Mouse (Mus musculus): ENCODE data around the gene Inip. TPM values are rescaled to one million over a fixed set of nuclear protein-coding genes. Genes with fewer than 3 reads are reported as not detected.
A peak's percentile ranks its signal among the peaks of the same experiment; 100 is the strongest.

The Inip gene
- polyA plus RNA-seq, 1 experiment from 2014 or later, result 96.1 TPM

DNA sequence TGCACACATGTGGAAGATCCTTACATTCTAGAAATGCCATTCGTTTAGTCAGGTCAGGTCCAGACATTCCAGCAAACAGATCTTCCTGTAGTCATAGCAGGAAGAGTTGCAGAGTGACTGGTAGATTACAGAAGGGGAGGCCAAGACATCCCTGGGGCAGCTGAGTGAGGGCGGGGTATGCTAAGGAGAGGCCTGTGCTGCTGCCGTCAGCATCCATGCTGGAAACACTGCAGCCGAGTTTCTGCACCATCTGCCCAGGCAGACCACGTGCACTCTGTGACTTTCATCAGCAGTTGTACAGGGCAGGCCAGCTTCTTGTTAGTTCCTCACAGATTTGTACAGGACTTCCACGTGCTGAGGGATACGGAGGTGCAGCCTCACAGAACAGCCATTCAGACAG is 22.1 kb upstream of the Inip start:
- no peaks in the 10 kb centered on the region for H3K36me3 ChIP-seq (ENCODE audit: poor library complexity, severe bottlenecking)
- no peaks in the 10 kb centered on the region for H3K9me3 ChIP-seq (replicated peaks)
- no peak overlapping the region for H3K4me2 ChIP-seq
- 67% methylated on average over 7 of the region's 7 CpGs for WGBS
- ATAC-seq, result 0 out of 2 replicates have a peak, but pooled peaks have one; percentile 17
- H3K27ac ChIP-seq, result no peak overlapping the region; the same call in 1 of the 2 replicates
- H3K9ac ChIP-seq, result no peak overlapping the region
- H3K4me3 ChIP-seq, result no peak overlapping the region
- H3K4me1 ChIP-seq, result peaks cover 23% of the 10 kb centered on the region
- no peaks in the 10 kb centered on the region for H3K27me3 ChIP-seq

DNA sequence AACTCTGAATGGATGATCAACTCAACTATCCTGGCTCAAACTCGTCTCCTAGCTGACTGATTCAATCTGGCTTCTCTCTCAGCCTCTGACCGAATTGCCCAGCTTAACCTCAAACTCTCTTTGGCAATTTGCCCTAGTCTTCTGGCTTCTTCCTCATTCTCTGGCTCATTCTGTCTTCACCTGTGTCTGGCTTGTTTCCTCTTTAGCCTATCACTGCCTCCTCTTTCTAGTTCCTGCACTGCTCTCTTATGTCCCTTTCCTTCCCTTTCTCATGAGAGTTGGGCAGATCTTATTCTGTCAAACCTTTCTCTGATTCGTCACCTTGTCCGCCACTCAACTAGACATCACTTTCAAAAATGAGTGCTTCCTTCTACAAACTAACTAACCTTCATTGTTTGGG is 20.7 kb upstream of the Inip start:
- no peaks in the 10 kb centered on the region for H3K36me3 ChIP-seq (ENCODE audit: poor library complexity, severe bottlenecking)
- H3K4me1 ChIP-seq, result peaks cover 36% of the 10 kb centered on the region
- no peak overlapping the region for H3K4me2 ChIP-seq
- no peaks in the 10 kb centered on the region for H3K9me3 ChIP-seq (replicated peaks)
- ATAC-seq, result no peak
- H3K27me3 ChIP-seq, result no peaks in the 10 kb centered on the region
- 85% methylated on average over 4 of the region's 4 CpGs for WGBS
- H3K9ac ChIP-seq, result no peak overlapping the region
- H3K27ac ChIP-seq, result no peak overlapping the region
- H3K4me3 ChIP-seq, result no peak overlapping the region

DNA sequence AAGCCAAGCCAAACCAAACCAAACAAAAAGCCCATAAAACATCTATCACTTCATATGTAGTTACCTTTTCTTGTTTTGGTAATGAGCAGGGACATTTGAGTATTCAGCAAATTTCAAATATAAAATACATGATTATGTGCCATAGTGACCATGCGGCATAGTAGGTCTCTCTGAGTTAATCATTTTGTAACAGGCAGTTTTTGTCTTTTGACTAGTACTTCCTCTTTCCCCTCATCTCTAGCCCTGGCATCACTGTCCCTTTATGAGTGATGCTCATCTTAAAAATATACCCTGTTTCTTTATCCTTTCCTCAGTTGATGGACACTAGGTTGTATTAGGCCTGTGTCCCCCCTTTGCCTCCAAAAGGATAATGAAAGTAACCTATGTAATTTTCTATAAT is 20.1 kb upstream of the Inip start:
- H3K4me2 ChIP-seq, result no peak overlapping the region

DNA sequence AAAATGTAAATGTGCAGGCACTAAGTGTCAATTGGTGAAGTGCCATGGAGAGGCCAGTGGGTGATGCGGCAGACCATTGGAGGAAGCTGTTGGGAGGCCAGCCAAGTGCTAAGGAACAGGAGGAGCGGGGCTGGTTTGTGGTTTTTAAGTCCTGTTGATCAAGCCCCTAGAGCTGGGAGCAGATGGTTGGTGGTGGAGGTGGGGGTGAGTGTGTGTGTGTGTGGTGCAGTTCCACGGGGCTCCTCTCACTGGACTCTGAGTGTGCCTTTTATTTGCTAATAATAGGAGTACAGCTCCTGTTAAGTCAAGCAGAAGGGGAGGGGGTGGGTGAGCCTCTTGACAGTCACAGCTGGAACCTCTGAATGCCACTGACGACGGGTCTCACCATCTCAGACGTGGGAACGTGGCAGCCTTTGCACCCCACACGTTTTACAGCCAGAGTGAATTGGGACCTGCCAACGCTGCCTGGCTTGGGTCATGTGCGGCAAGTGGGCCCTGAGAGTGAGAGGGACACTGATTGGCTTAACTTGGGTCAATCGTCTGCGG is 18.2 kb upstream of the Inip start:
- 4% methylated on average over 12 of the region's 12 CpGs for WGBS
- H3K27me3 ChIP-seq, result no peaks in the 10 kb centered on the region
- no peaks in the 10 kb centered on the region for H3K36me3 ChIP-seq (ENCODE audit: poor library complexity, severe bottlenecking)
- peak; percentile 92 for ATAC-seq
- peaks cover 47% of the 10 kb centered on the region for H3K4me1 ChIP-seq
- H3K27ac ChIP-seq, result peak overlapping the region; percentile 75
- H3K9ac ChIP-seq, result no peak overlapping the region
- H3K4me3 ChIP-seq, result no peak overlapping the region
- no peaks in the 10 kb centered on the region for H3K9me3 ChIP-seq (replicated peaks)
- peak overlapping the region; percentile 37 for H3K4me2 ChIP-seq

More for the DNA sequence above, 20.1 kb upstream of the Inip start:
- no peaks in the 10 kb centered on the region for H3K9me3 ChIP-seq (replicated peaks)
- H3K9ac ChIP-seq, result no peak overlapping the region
- H3K36me3 ChIP-seq (ENCODE audit: poor library complexity, severe bottlenecking), result no peaks in the 10 kb centered on the region
- no peaks in the 10 kb centered on the region for H3K27me3 ChIP-seq
- H3K4me3 ChIP-seq, result no peak overlapping the region
- 93% methylated on average over 1 of the region's 1 CpGs for WGBS
- peaks cover 41% of the 10 kb centered on the region for H3K4me1 ChIP-seq
- ATAC-seq, result no peak
- no peak overlapping the region for H3K27ac ChIP-seq

DNA sequence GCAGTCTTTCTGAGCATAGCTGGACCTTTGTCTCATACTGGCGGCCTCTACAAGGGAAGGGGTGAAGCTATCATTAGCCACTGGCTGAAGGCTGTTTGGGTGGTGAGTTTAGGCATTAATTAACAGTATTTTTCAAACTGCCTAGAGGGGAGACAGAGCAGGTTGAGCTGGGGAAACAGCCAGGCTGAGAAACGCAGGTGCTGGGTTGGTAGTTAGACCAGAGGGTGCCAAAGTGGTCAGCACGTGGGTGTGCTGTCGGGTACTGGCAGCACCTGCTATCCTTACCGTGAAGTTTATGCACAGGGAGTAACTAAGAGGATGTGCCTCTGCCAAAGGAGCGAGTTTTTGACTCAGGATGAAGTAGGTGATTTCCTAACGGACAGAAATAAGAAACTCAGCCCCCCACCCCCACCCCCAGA is 17.7 kb upstream of the Inip start:
- no peaks in the 10 kb centered on the region for H3K36me3 ChIP-seq (ENCODE audit: poor library complexity, severe bottlenecking)
- H3K27ac ChIP-seq, result peak overlapping the region; percentile 75
- no peaks in the 10 kb centered on the region for H3K9me3 ChIP-seq (replicated peaks)
- H3K4me1 ChIP-seq, result peaks cover 47% of the 10 kb centered on the region
- peak overlapping the region; percentile 37 for H3K4me2 ChIP-seq
- no peaks in the 10 kb centered on the region for H3K27me3 ChIP-seq
- no peak overlapping the region for H3K4me3 ChIP-seq
- peak; percentile 78 for ATAC-seq
- WGBS, result 22% methylated on average over 7 of the region's 7 CpGs
- 0 out of 2 replicates have a peak overlapping the region, but pooled peaks have one; percentile 12 for H3K9ac ChIP-seq

DNA sequence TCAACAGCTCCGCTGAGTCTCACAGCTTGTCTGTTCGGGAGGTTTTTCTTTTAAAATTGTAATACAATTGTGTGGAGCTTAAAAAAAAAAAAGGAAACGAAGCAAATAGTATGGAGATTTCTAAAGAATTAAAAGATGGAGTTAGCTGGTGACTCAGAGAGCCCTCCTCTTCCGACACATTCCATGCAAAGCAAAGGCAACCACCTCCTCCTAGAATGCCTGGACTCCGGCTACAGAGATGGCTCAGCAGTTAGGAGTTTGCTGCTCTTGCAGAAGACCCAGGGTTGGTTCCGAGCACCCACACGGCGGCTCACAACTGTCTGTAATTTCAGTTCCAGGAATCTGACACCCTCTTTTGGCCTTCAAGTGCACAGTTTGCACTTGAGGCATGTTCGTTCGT is 17.1 kb upstream of the Inip start:
- H3K27ac ChIP-seq, result peak overlapping the region; percentile 75

DNA sequence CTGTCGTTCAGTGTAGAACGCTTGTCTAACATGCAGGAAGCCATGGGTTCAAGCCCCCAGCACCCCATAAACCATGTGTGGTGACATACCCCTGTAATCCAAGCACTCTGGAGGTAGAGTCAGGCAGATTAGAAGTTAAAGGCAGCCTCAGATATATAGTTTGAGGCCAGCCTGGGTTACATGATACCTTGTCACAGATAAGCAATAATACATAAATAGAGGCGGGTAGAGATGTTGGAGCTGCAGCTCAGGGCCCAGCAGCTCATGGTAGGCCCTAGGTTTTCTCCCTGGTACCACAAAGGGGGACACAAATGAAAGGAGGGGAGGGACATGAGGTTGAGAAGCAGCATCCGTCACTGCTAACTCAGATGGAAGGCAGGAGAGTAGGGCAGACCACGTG is 16.4 kb upstream of the Inip start:
- Histone ChIP-seq H3K4me1 (peaks cover 40% of the 10 kb centered on the region), H3K4me2 (no peak overlapping the region), H3K9ac (peak overlapping the region; percentile 16; the same call in 1 of the 2 replicates), H3K4me3 (no peak overlapping the region), H3K9me3 (replicated peaks) (no peaks in the 10 kb centered on the region), H3K27me3 (no peaks in the 10 kb centered on the region), H3K27ac (peak overlapping the region; percentile 75), H3K36me3 (ENCODE audit: poor library complexity, severe bottlenecking) (no peaks in the 10 kb centered on the region)
- ATAC-seq, result no peak
- 77% methylated on average over 5 of the region's 5 CpGs for WGBS

More for the DNA sequence above, 17.1 kb upstream of the Inip start:
- 45% methylated on average over 10 of the region's 10 CpGs for WGBS
- no peak overlapping the region for H3K4me2 ChIP-seq
- peaks cover 46% of the 10 kb centered on the region for H3K4me1 ChIP-seq
- no peak overlapping the region for H3K9ac ChIP-seq
- no peaks in the 10 kb centered on the region for H3K9me3 ChIP-seq (replicated peaks)
- no peak for ATAC-seq
- H3K36me3 ChIP-seq (ENCODE audit: poor library complexity, severe bottlenecking), result no peaks in the 10 kb centered on the region
- H3K4me3 ChIP-seq, result no peak overlapping the region
- no peaks in the 10 kb centered on the region for H3K27me3 ChIP-seq

DNA sequence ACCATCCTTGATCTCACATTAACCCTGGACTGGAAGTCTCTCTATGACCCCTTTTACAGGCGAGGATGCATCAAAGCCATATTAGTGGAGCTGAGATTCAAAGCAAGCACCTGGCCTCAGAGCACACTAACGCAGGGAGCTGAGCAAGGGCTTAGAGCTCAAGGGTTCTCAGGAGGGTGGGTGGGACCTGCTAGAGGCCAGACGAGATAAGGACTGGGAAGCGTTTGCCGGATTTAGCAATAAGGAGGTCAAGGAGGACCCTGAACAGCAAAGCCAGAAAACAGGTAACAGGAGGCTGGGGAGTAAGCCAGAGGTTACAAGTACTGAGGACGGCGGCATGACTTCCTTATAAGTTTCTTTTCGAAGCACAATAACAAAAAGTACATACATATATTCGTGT is 15.1 kb upstream of the Inip start:
- ATAC-seq, result no peak
- no peak overlapping the region for H3K4me3 ChIP-seq
- H3K9ac ChIP-seq, result no peak overlapping the region
- H3K27ac ChIP-seq, result no peak overlapping the region
- 72% methylated on average over 9 of the region's 9 CpGs for WGBS
- H3K4me1 ChIP-seq, result peaks cover 40% of the 10 kb centered on the region
- H3K27me3 ChIP-seq, result no peaks in the 10 kb centered on the region
- no peak overlapping the region for H3K4me2 ChIP-seq
- H3K36me3 ChIP-seq (ENCODE audit: poor library complexity, severe bottlenecking), result no peaks in the 10 kb centered on the region
- H3K9me3 ChIP-seq (replicated peaks), result no peaks in the 10 kb centered on the region

DNA sequence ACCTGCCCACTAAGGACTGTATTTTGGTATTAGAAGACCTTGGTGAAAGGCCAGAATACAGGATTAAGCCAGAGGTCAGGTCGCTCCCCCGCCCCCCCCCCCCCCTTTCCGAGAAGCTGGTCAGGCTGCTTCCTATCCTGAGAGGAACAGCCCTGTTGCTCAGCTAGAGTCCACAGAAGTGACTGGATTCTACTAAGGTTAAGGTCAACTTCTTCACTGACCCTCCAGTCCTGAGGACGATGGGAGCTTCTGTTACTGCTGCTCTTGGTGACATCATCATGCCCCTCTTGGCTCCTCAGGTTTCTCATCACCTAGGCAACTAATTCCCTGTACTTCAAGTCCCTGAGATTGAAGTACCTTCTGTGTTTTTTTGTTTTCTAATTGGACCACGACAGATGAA is 14.6 kb upstream of the Inip start:
- no peaks in the 10 kb centered on the region for H3K36me3 ChIP-seq (ENCODE audit: poor library complexity, severe bottlenecking)
- no peak overlapping the region for H3K27ac ChIP-seq
- H3K9me3 ChIP-seq (replicated peaks), result no peaks in the 10 kb centered on the region
- H3K9ac ChIP-seq, result no peak overlapping the region
- ATAC-seq, result no peak
- H3K27me3 ChIP-seq, result no peaks in the 10 kb centered on the region
- no peak overlapping the region for H3K4me3 ChIP-seq
- 32% methylated on average over 4 of the region's 5 CpGs for WGBS
- H3K4me1 ChIP-seq, result peaks cover 40% of the 10 kb centered on the region
- H3K4me2 ChIP-seq, result no peak overlapping the region

DNA sequence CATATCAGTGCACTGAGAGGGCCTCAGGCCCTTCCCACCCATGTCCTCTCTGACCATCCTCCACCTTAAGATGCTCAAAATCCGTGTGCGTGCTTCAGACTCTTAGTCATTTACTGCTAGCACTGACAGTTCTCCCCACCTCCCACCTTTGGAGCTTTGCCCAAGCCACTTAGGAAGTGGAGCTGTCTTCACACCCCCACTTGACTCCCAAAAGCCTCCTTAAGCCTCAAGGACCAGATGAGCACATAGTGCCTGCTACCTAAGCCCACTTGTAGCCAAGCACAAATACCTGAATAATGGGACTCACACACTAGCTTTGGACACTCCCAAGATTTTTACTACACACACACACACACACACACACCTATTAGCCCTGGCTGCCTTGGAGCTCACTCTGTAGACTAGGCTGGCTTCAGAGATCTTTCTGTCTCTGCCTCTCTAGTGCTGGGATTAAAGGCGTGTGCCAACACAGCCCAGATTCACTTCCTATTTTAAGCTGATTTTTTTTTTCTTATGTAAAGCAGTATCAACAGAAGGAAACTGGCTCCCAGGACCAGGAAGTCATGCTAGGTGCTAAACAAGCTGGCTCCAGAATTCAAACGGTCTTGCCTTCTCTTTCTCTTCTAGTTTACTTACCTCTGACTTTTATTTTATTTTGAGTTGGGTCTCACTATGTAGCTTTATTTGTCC is 13.9 kb upstream of the Inip start:
- Histone ChIP-seq H3K4me2 (no peak overlapping the region), H3K27me3 (no peaks in the 10 kb centered on the region), H3K9me3 (replicated peaks) (no peaks in the 10 kb centered on the region), H3K4me3 (no peak overlapping the region), H3K4me1 (peaks cover 40% of the 10 kb centered on the region), H3K27ac (no peak overlapping the region), H3K36me3 (ENCODE audit: poor library complexity, severe bottlenecking) (no peaks in the 10 kb centered on the region), H3K9ac (no peak overlapping the region)
- 85% methylated on average over 4 of the region's 4 CpGs for WGBS
- no peak for ATAC-seq

DNA sequence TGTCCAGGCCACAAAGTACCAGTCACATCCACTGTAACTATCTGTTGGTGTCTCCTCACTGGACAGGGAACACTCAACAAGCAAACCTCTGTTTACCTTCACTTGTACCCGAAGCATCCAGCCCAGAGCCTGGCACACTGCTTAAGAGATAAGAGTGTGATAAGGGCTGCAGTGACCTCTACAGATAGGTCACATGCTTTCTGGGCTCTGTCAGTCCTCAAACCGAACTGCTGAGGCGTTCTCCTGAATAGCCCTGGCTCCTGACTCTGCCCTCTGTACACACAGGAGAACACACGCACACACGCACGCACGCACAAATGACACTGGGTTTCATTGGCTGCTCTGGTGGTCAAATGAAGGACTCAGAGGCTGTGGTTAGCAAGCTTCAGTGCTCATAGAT is 12.7 kb upstream of the Inip start:
- H3K27me3 ChIP-seq, result no peaks in the 10 kb centered on the region
- ATAC-seq, result no peak
- H3K9me3 ChIP-seq (replicated peaks), result no peaks in the 10 kb centered on the region
- no peak overlapping the region for H3K4me2 ChIP-seq
- no peak overlapping the region for H3K4me3 ChIP-seq
- no peaks in the 10 kb centered on the region for H3K36me3 ChIP-seq (ENCODE audit: poor library complexity, severe bottlenecking)
- H3K9ac ChIP-seq, result no peak overlapping the region
- 87% methylated on average over 7 of the region's 7 CpGs for WGBS
- H3K27ac ChIP-seq, result no peak overlapping the region
- H3K4me1 ChIP-seq, result peaks cover 30% of the 10 kb centered on the region

DNA sequence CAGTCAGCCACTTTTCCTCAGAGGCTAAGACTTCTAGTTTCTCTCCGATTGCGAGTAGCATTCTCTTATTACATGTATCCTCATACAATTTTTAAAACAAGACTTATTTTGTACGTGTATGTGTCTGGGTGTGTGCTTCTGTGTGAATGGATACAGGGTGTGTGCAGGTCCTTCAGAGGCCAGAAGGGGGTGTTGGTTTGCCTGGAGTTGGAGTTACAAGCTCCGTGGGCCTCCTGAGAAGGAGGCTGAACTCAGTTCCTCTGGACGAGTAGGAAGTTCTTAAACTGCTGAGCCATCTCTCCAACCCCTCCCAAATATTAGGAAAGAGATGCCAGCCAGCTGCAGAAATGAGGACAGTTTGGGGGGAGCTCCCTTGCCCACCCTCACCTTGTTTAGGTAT is 7.0 kb upstream of the Inip start:
- no peak overlapping the region for H3K9ac ChIP-seq

More for the DNA sequence above, 7.0 kb upstream of the Inip start:
- WGBS, result 77% methylated on average over 5 of the region's 5 CpGs
- no peak overlapping the region for H3K4me3 ChIP-seq
- H3K9me3 ChIP-seq (replicated peaks), result no peaks in the 10 kb centered on the region
- H3K4me2 ChIP-seq, result no peak overlapping the region
- no peak for ATAC-seq
- H3K27ac ChIP-seq, result no peak overlapping the region
- peaks cover 21% of the 10 kb centered on the region for H3K4me1 ChIP-seq
- 0 out of 2 replicates have a peak, but pooled peaks cover 1% of the 10 kb centered on the region for H3K27me3 ChIP-seq
- no peaks in the 10 kb centered on the region for H3K36me3 ChIP-seq (ENCODE audit: poor library complexity, severe bottlenecking)
